Mouse (Mus musculus) C2C12 (cell line): ENCODE measurements around the gene Grik4.

ENCODE experiments used
- CEBPB ChIP-seq: IDR thresholded peaks from one replicate; pipeline ENCODE4 v1.6.1; 2011; ENCODE audit warnings: low read depth, mild to moderate bottlenecking, control low read depth, moderate library complexity
- CTCF ChIP-seq: IDR thresholded peaks from one replicate; pipeline ENCODE4 v1.5.1; 2011; ENCODE audit not compliant: control insufficient read depth, insufficient read depth, insufficient read length
- MAX ChIP-seq: IDR thresholded peaks from one replicate; pipeline ENCODE4 v1.6.1; 2011; ENCODE audit warnings: mild to moderate bottlenecking, control low read depth
- MYOD1 ChIP-seq: IDR thresholded peaks from one replicate; pipeline ENCODE4 v1.6.1; 2011; ENCODE audit warnings: low read depth; ENCODE audit not compliant: control insufficient read depth, insufficient read length
- USF1 ChIP-seq: IDR thresholded peaks from one replicate; pipeline ENCODE4 v1.6.1; 2011; ENCODE audit warnings: low read depth, mild to moderate bottlenecking, control low read depth, moderate library complexity

- TF ChIP-seq CEBPB (no peak), CTCF (no peak), MYOD1 (no peak), MAX (no peak), USF1 (no peak)
Measured at GRCm38 (mm10) chr9:42993659-42994058, 49.4 kb upstream of the Grik4 start.
